Mouse (Mus musculus) large intestine, adult 2 months (tissue): Measurements from ENCODE around the gene Crp. TPM values are rescaled to one million over a fixed set of nuclear protein-coding genes. Genes with fewer than 3 reads are reported as not detected.

ENCODE experiments used
- DNase-seq: peaks from one replicate; pipeline ENCODE4 v3.0.0-alpha.2; 2012; ENCODE audit warnings: low read depth, low spot score
- WGBS: fragments of 180-500 bp; shearing (Covaris S2); methylation state at CpG from one replicate; pipeline ENCODE4 v1.1.7; 2018; 5-methylcytosine and 5-hydroxymethylcytosine counted together
- polyA plus RNA-seq: library from polyadenylated mRNA; depleted of rRNA; stranded (reverse); fragments of >200 nt; gene quantifications from 2 replicates; pipeline ENCODE4 v1.2.3, GENCODE M21; 2012; rRNA removed

Gene Crp
- polyA plus RNA-seq, 1 experiment, result not detected

- WGBS, result 52% methylated on average over 3 of the region's 3 CpGs
- DNase-seq, result no peak
Measured at GRCm38 (mm10) chr1:172709788-172710350, 12.0 kb downstream of the Crp start.

GRCm38 (mm10) chr1:172711396-172711795 lies 13.5 kb downstream of the Crp start:
- 38% methylated on average over 2 of the region's 2 CpGs for WGBS
- DNase-seq, result no peak

- no peak for DNase-seq
Measured at GRCm38 (mm10) chr1:172711962-172712361, 14.1 kb downstream of the Crp start.

GRCm38 (mm10) chr1:172751241-172751640 lies 53.4 kb downstream of the Crp start:
- WGBS, result 37% methylated on average over 3 of the region's 3 CpGs

More at GRCm38 (mm10) chr1:172711962-172712361, 14.1 kb downstream of the Crp start:
- WGBS, result 47% methylated on average over 4 of the region's 4 CpGs

GRCm38 (mm10) chr1:172755151-172755550 lies 57.3 kb downstream of the Crp start:
- 69% methylated on average over 7 of the region's 7 CpGs for WGBS
- DNase-seq, result no peak

More at GRCm38 (mm10) chr1:172751241-172751640, 53.4 kb downstream of the Crp start:
- DNase-seq, result no peak

- WGBS, result 78% methylated on average over 1 of the region's 1 CpGs
- DNase-seq, result no peak
Measured at GRCm38 (mm10) chr1:172759525-172759924, 61.7 kb downstream of the Crp start.

GRCm38 (mm10) chr1:172779195-172779594 lies 81.3 kb downstream of the Crp start:
- DNase-seq, result no peak
- WGBS, result 88% methylated on average over 5 of the region's 5 CpGs

GRCm38 (mm10) chr1:172785322-172785721 lies 87.5 kb downstream of the Crp start:
- WGBS, result 71% methylated on average over 2 of the region's 2 CpGs
- DNase-seq, result no peak

GRCm38 (mm10) chr1:172785886-172786285 lies 88.0 kb downstream of the Crp start:
- no peak for DNase-seq

GRCm38 (mm10) chr1:172828975-172829374 lies 131.1 kb downstream of the Crp start:
- WGBS, result 81% methylated on average over 2 of the region's 2 CpGs
- no peak for DNase-seq

More at GRCm38 (mm10) chr1:172785886-172786285, 88.0 kb downstream of the Crp start:
- 3% methylated on average over 1 of the region's 1 CpGs for WGBS

GRCm38 (mm10) chr1:172847044-172847761 lies 149.3 kb downstream of the Crp start:
- DNase-seq, result no peak
- WGBS, result 70% methylated on average over 2 of the region's 2 CpGs

GRCm38 (mm10) chr1:172848171-172848570 lies 150.3 kb downstream of the Crp start:
- WGBS, result 89% methylated on average over 2 of the region's 2 CpGs
- no peak for DNase-seq

GRCm38 (mm10) chr1:172875265-172875664 lies 177.4 kb downstream of the Crp start:
- no peak for DNase-seq
- 69% methylated on average over 4 of the region's 4 CpGs for WGBS

- no peak for DNase-seq
- 74% methylated on average over 1 of the region's 1 CpGs for WGBS
Measured at GRCm38 (mm10) chr1:172876675-172877074, 178.8 kb downstream of the Crp start.

Other genes starting within 250 kb of the Crp start
- gene Slamf9, start 222.7 kb upstream of the Crp start, polyA plus RNA-seq, result 3.1 and 4.7 TPM in 2 replicates
- 109 and 288 TPM in 2 replicates for gene Igsf9, start 216.3 kb upstream of the Crp start, polyA plus RNA-seq
- gene Tagln2, start 198.0 kb upstream of the Crp start, polyA plus RNA-seq, result 301 and 312 TPM in 2 replicates
- 0.10 and 0.21 TPM in 2 replicates for gene Cfap45, start 177.3 kb upstream of the Crp start, polyA plus RNA-seq
- gene Vsig8, start 142.1 kb upstream of the Crp start, polyA plus RNA-seq, result 0.16 and 0.42 TPM in 2 replicates
- 7.6 and 9.4 TPM in 2 replicates for gene Slamf8, start 107.5 kb upstream of the Crp start, polyA plus RNA-seq
- gene Fcrl6, start 95.5 kb upstream of the Crp start, polyA plus RNA-seq, result not detected in 2 replicates
- 8.8 and 10.8 TPM in 2 replicates for gene Dusp23, start 65.1 kb upstream of the Crp start, polyA plus RNA-seq
- not detected in 2 replicates for gene Apcs, start 197.0 kb downstream of the Crp start, polyA plus RNA-seq